Mouse (Mus musculus) hindbrain, embryonic 14.5 days (tissue): ENCODE results near the gene Flnb. TPM values are rescaled to one million over a fixed set of nuclear protein-coding genes. Genes with fewer than 3 reads are reported as not detected.
A peak's percentile ranks its signal among the peaks of the same experiment; 100 is the strongest.

ENCODE experiments used
- ATAC-seq: fragments of 200-750 bp; cut with Nextera tagmentation; 2 replicates; pipeline ENCODE4 v1.8.0; 2017; ENCODE audit warnings: moderate number of reproducible peaks, mild to moderate bottlenecking, moderate TSS enrichment, moderate library complexity; ENCODE audit not compliant: low FRiP score
- DNase-seq: peaks from one replicate; pipeline ENCODE4 v3.0.0-alpha.2; 2015; ENCODE audit warnings: low spot score
- H3K27ac ChIP-seq: fragments of 300-500 bp; sonication (generic); 2 replicates; pipeline ENCODE4 v1.5.1; 2014; ENCODE audit warnings: mild to moderate bottlenecking, moderate library complexity
- H3K27me3 ChIP-seq: fragments of 300-500 bp; sonication (generic); 2 replicates; pipeline ENCODE4 v1.6.1; 2014; ENCODE audit warnings: mild to moderate bottlenecking, low read length, mixed read lengths; ENCODE audit not compliant: control insufficient read depth, insufficient read depth
- H3K36me3 ChIP-seq: fragments of 300-500 bp; sonication (generic); replicated peaks from 2 replicates; pipeline ENCODE4 v1.6.1; 2014; ENCODE audit not compliant: control insufficient read depth, insufficient read depth
- H3K4me1 ChIP-seq: fragments of 300-500 bp; sonication (generic); replicated peaks from 2 replicates; pipeline ENCODE4 v1.6.1; 2014; ENCODE audit warnings: antibody characterized with exemption, low read length, mixed read lengths; ENCODE audit not compliant: control insufficient read depth, insufficient read depth
- H3K4me2 ChIP-seq: fragments of 300-500 bp; sonication (generic); replicated peaks from 2 replicates; pipeline ENCODE4 v1.6.1; 2014; ENCODE audit warnings: mild to moderate bottlenecking, moderate library complexity
- H3K4me3 ChIP-seq: fragments of 300-500 bp; sonication (generic); replicated peaks from 2 replicates; pipeline ENCODE4 v1.5.1; 2014; ENCODE audit warnings: mild to moderate bottlenecking, low read length
- H3K9ac ChIP-seq: fragments of 300-500 bp; sonication (generic); 2 replicates; pipeline ENCODE4 v1.6.1; 2014
- H3K9me3 ChIP-seq: fragments of 300-500 bp; sonication (generic); 2 replicates; pipeline ENCODE4 v1.6.1; 2016; ENCODE audit warnings: low read length; ENCODE audit not compliant: control insufficient read depth
- WGBS: fragments of 180-500 bp; shearing (Covaris S2); extraction: QIAGEN DNeasy Blood & Tissue Kit; methylation state at CpG from one replicate; pipeline ENCODE4 v1.1.7; 2014; 5-methylcytosine and 5-hydroxymethylcytosine counted together
- polyA plus RNA-seq: library from polyadenylated mRNA; unstranded; fragments of >200 nt; fragmentation: Nextera tagmentation; extraction: Ambion mirVana; gene quantifications from 2 replicates; pipeline ENCODE4 v1.2.1, GENCODE M21; 2014

The Flnb gene
- polyA plus RNA-seq, 1 experiment from 2014 or later, result 9.0 TPM

DNA sequence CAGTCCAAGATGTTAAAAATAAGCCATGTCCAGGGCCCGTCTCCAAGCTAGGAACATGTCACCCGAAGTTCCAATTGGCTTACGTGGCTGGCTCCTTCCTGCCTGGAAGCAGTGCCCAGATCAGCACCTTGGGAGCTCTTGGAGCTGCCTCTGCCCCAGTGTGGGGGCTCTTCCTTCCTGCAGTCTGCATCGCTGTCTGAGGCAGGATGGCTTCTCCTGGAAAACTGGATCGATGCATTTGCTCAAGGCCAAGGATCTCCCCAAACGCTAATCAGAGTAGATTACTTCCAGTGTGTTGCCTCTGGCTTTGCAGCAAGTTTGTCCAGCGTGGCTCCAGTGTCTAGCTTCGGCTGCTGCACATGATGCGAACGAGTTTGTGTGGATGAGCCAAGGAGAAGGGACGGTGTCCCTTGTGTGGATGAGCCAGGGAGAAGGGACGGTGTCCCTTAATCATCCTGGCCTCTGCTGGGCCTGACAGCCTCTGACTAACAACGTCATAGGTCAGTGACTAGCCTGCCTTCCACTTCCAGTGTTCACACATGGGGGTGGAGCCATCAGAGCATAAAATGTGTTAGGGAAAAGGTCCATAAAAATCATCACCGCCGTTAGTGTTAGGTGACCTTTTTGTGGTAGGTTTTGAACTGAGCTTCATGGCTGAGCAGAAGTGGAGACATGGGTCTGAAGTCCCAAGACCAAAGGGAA, 25.0 kb downstream of the Flnb start:
- DNase-seq (no peak), ATAC-seq (0 out of 2 replicates have a peak, but pooled peaks have one; percentile 19)
- Histone ChIP-seq H3K4me3 (no peak overlapping the region), H3K9ac (no peak overlapping the region), H3K27ac (no peak overlapping the region), H3K36me3 (no peaks in the 10 kb centered on the region), H3K4me2 (no peak overlapping the region), H3K9me3 (no peaks in the 10 kb centered on the region), H3K4me1 (peaks cover 7% of the 10 kb centered on the region), H3K27me3 (no peaks in the 10 kb centered on the region)
- 76% methylated on average over 15 of the region's 15 CpGs for WGBS

DNA sequence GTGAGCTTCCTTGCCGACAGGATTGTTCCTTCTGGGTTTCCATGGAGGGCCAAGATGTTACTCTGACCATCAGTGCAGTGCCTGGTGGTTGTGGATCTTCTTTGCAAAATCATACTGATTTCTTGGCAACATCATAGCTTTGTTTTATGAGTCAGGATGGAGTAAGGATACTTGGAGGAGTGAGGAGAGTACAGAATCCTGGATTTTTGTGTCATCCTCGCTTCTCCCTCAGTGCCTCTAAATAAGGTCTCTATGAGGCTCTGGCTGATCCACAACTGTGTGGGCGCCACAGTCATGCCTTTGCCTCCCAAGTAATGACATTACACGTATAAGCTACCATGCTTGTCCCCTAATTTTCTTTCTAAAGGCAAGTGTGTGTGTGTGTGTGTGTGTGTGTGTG, 28.9 kb downstream of the Flnb start:
- DNase-seq, result no peak
- H3K27ac ChIP-seq, result no peak overlapping the region
- whole genome bisulfite sequencing, result 88% methylated on average over 4 of the region's 4 CpGs

DNA sequence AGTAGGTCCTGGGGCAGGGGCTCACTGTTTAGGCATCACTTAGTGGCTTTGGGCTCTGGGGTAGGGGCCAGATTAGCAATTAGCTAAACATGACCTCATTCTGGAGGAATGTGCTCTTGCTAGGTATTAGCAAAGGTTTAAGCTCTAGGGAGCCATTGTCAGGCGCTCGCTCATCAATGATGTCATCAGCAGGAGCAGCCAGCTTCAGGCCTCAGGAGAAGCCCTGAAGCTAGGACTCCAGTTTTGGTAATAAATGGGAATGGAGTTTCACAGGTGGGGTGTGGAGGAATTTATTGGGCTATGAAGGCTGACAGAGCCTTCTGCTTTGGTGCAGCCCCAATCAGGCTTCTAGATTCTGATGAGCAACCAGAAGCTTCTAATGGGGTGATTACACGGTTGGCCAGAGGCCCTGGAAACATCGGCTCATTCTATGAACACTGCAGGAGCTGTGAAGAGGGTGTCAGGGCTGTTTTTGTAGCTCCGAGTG, 30.0 kb downstream of the Flnb start:
- Histone ChIP-seq H3K9ac (no peak overlapping the region), H3K4me3 (no peak overlapping the region), H3K4me2 (no peak overlapping the region), H3K36me3 (no peaks in the 10 kb centered on the region), H3K27ac (no peak overlapping the region), H3K27me3 (no peaks in the 10 kb centered on the region), H3K9me3 (no peaks in the 10 kb centered on the region), H3K4me1 (peaks cover 10% of the 10 kb centered on the region)
- DNase-seq (no peak), ATAC-seq (peak; percentile 35; the same call in 1 of the 2 replicates)
- 32% methylated on average over 5 of the region's 5 CpGs for WGBS

More for the DNA sequence above, 28.9 kb downstream of the Flnb start:
- no peak overlapping the region for H3K4me2 ChIP-seq
- H3K9me3 ChIP-seq, result no peaks in the 10 kb centered on the region
- H3K4me1 ChIP-seq, result peaks cover 10% of the 10 kb centered on the region
- H3K27me3 ChIP-seq, result no peaks in the 10 kb centered on the region
- no peaks in the 10 kb centered on the region for H3K36me3 ChIP-seq
- H3K9ac ChIP-seq, result no peak overlapping the region
- no peak overlapping the region for H3K4me3 ChIP-seq
- no peak for ATAC-seq

- Histone ChIP-seq H3K4me2 (no peak overlapping the region), H3K4me3 (no peak overlapping the region), H3K4me1 (peaks cover 19% of the 10 kb centered on the region), H3K27ac (no peak overlapping the region), H3K36me3 (no peaks in the 10 kb centered on the region), H3K27me3 (no peaks in the 10 kb centered on the region), H3K9ac (no peak overlapping the region), H3K9me3 (no peaks in the 10 kb centered on the region)
- 84% methylated on average over 3 of the region's 3 CpGs for WGBS
- ATAC-seq, result no peak
- DNase-seq, result no peak
These were observed 33.2 kb downstream of the Flnb start for GRCm38 (mm10) chr14:7850913-7851312.

- WGBS, result 15% methylated on average over 5 of the region's 5 CpGs
- H3K4me1 ChIP-seq, result peaks cover 19% of the 10 kb centered on the region
- peak; percentile 36 for DNase-seq
- no peak for ATAC-seq
- no peak overlapping the region for H3K9ac ChIP-seq
- no peaks in the 10 kb centered on the region for H3K27me3 ChIP-seq
- no peaks in the 10 kb centered on the region for H3K9me3 ChIP-seq
- H3K4me2 ChIP-seq, result no peak overlapping the region
- H3K36me3 ChIP-seq, result no peaks in the 10 kb centered on the region
- no peak overlapping the region for H3K27ac ChIP-seq
- no peak overlapping the region for H3K4me3 ChIP-seq
These were observed 33.8 kb downstream of the Flnb start for GRCm38 (mm10) chr14:7851543-7852065.

DNA sequence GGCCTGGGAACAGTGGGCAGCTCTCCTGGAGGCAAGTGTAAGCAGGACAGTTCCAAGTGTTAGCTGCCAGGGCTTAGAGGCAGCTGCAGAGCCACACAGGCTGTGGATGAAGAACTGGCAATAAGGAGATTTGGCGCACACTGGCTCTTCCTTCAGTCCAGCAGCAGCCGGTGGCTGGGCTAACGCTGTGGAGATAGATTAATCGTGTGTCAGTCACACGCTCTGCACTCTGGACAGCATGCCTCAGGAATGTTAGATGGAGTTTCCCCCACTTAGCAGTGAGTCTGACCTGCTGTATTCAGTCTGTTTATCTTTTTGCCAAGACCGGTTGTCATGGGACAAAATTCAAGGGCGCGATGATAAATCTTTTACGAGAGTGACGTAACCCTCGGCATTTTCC, 35.9 kb downstream of the Flnb start:
- H3K36me3 ChIP-seq, result no peaks in the 10 kb centered on the region
- no peak overlapping the region for H3K4me3 ChIP-seq
- no peak overlapping the region for H3K27ac ChIP-seq
- no peaks in the 10 kb centered on the region for H3K9me3 ChIP-seq
- ATAC-seq (peak; percentile 70), DNase-seq (peak; percentile 38)
- H3K4me1 ChIP-seq, result peaks cover 9% of the 10 kb centered on the region; the same call in 1 of the 2 replicates
- H3K27me3 ChIP-seq, result no peaks in the 10 kb centered on the region
- no peak overlapping the region for H3K4me2 ChIP-seq
- H3K9ac ChIP-seq, result no peak overlapping the region
- WGBS, result 52% methylated on average over 11 of the region's 11 CpGs

GRCm38 (mm10) chr14:7854366-7854765, 36.6 kb downstream of the Flnb start:
- Histone ChIP-seq H3K9ac (no peak overlapping the region), H3K9me3 (no peaks in the 10 kb centered on the region), H3K27me3 (no peaks in the 10 kb centered on the region), H3K27ac (no peak overlapping the region), H3K4me3 (no peak overlapping the region), H3K4me2 (no peak overlapping the region), H3K4me1 (peaks cover 9% of the 10 kb centered on the region; the same call in 1 of the 2 replicates), H3K36me3 (no peaks in the 10 kb centered on the region)
- DNase-seq (no peak), ATAC-seq (no peak)
- 85% methylated on average over 6 of the region's 6 CpGs for WGBS

DNA sequence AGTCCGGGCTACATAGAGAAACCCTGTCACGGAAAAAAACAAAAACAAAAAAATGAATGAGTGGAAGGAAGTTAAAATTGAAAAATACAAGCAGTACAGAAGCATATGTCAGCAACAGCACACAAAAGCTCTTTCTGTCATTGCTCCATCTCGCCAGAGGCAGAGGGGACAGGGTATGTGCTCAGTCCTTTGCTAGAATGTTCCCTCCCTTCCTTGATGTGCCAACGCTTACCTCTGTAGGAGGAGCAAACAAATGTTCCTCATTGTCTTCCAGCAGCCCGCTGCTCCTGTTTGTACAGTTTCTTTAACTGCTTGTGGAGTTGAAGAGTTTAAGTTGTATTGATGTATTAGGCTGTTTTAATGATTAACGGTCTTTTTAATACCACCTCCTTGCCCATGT, 37.3 kb downstream of the Flnb start:
- H3K4me3 ChIP-seq, result no peak overlapping the region
- DNase-seq (no peak), ATAC-seq (no peak)
- H3K9me3 ChIP-seq, result no peaks in the 10 kb centered on the region
- H3K4me1 ChIP-seq, result peaks cover 9% of the 10 kb centered on the region; the same call in 1 of the 2 replicates
- no peak overlapping the region for H3K27ac ChIP-seq
- no peak overlapping the region for H3K4me2 ChIP-seq
- 64% methylated on average over 6 of the region's 6 CpGs for WGBS
- no peaks in the 10 kb centered on the region for H3K36me3 ChIP-seq
- H3K9ac ChIP-seq, result no peak overlapping the region
- no peaks in the 10 kb centered on the region for H3K27me3 ChIP-seq

DNA sequence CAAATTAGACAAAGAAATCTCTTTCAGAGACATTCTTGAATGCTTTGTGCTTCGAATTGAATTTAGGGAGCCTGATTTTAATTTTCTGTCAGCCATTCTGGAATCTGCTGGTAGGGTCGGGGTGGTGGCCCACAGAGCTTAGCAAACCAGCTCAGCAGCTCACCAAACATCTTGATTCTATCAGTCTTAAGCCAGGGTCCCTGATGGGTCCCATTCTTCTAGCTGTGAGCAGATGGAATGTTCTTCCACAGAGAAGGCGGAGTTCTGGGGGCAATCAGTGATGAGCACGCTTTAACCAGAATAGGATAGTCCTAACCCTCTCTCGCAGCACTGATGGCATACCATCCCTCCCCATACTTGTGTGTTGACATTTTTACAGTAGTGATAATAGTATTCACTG, 37.7 kb downstream of the Flnb start:
- no peak overlapping the region for H3K27ac ChIP-seq
- no peak for ATAC-seq
- H3K9ac ChIP-seq, result no peak overlapping the region
- H3K4me3 ChIP-seq, result no peak overlapping the region
- no peaks in the 10 kb centered on the region for H3K9me3 ChIP-seq
- DNase-seq, result no peak
- H3K4me2 ChIP-seq, result no peak overlapping the region
- H3K4me1 ChIP-seq, result peaks cover 9% of the 10 kb centered on the region; the same call in 1 of the 2 replicates
- H3K36me3 ChIP-seq, result no peaks in the 10 kb centered on the region
- WGBS, result 62% methylated on average over 5 of the region's 5 CpGs
- no peaks in the 10 kb centered on the region for H3K27me3 ChIP-seq
